Mouse (Mus musculus) heart, postnatal 0 days (tissue): ENCODE data around the gene Ryr3.

Experiments
- CTCF ChIP-seq: IDR thresholded peaks from 2 replicates; pipeline ENCODE4 v1.5.1; 2016; ENCODE audit warnings: antibody characterized with exemption, control low read depth, low read depth
- EP300 ChIP-seq: IDR thresholded peaks from 2 replicates; pipeline ENCODE4 v1.6.1; 2016; ENCODE audit warnings: antibody characterized with exemption, low read depth

GRCm38 (mm10) chr2:112760692-112761091, 456.2 kb downstream of the Ryr3 start:
- no peak for TF ChIP-seq CTCF
- no peak for TF ChIP-seq EP300
